Mouse (Mus musculus) heart, embryonic 10.5 days (tissue): ENCODE measurements around the gene Dab2. TPM values are rescaled to one million over a fixed set of nuclear protein-coding genes. Genes with fewer than 3 reads are reported as not detected.

Experiments used
- DNase-seq: peaks from one replicate; pipeline ENCODE4 v3.0.0-alpha.2; 2017; ENCODE audit warnings: low spot score
- H3K27ac ChIP-seq: fragments of 300-500 bp; sonication (generic); 2 replicates; pipeline ENCODE4 v1.5.1; 2016; ENCODE audit warnings: mild to moderate bottlenecking
- H3K27me3 ChIP-seq: fragments of 300-500 bp; sonication (generic); 2 replicates; pipeline ENCODE4 v1.6.1; 2016; ENCODE audit warnings: mild to moderate bottlenecking; ENCODE audit not compliant: poor library complexity, insufficient read depth, severe bottlenecking
- H3K36me3 ChIP-seq: fragments of 300-500 bp; sonication (generic); 2 replicates; pipeline ENCODE4 v1.6.1; 2016; ENCODE audit warnings: mild to moderate bottlenecking, moderate library complexity
- H3K4me1 ChIP-seq: fragments of 300-500 bp; sonication (generic); 2 replicates; pipeline ENCODE4 v1.6.1; 2016; ENCODE audit warnings: mild to moderate bottlenecking
- H3K4me3 ChIP-seq: fragments of 300-500 bp; sonication (generic); 2 replicates; pipeline ENCODE4 v1.5.1; 2016; ENCODE audit warnings: mild to moderate bottlenecking, moderate library complexity
- H3K9me3 ChIP-seq: fragments of 300-500 bp; sonication (generic); 2 replicates; pipeline ENCODE4 v1.6.1; 2016; ENCODE audit warnings: mild to moderate bottlenecking, moderate library complexity
- WGBS: fragments of 180-500 bp; shearing (Covaris S2); methylation state at CpG from one replicate; pipeline ENCODE4 v1.1.7; 2016; 5-methylcytosine and 5-hydroxymethylcytosine counted together
- polyA plus RNA-seq: library from polyadenylated mRNA; unstranded; fragments of >200 nt; fragmentation: Nextera tagmentation; extraction: Ambion mirVana; gene quantifications from 2 replicates; pipeline ENCODE4 v1.2.1, GENCODE M21; 2016

Dab2 gene
- polyA plus RNA-seq, 1 experiment from 2014 or later, result 45.7 TPM

DNA sequence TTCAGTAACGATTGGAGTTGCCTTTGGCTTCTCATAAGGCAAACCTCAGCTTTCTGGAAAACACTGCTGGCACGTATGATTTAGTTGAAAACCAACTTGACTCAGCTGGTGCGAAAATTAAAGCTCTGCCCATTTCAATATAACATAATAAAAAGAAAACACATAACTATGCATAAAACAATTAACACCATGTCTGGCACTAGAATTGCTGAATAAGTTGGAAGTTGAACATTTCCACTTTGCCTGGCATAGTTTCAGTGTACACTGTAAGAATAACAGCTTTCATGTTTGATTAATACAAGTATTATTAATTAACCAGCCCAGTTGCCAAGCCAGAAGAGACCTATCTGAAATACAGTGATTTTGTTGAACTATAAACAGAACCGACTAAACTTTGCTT is 2.6 kb downstream of the Dab2 start:
- H3K9me3 ChIP-seq, result no peaks in the 10 kb centered on the region
- no peak overlapping the region for H3K4me3 ChIP-seq
- no peak overlapping the region for H3K27ac ChIP-seq
- WGBS, result 87% methylated on average over 4 of the region's 4 CpGs
- DNase-seq, result no peak
- H3K4me1 ChIP-seq, result no peaks in the 10 kb centered on the region
- no peaks in the 10 kb centered on the region for H3K36me3 ChIP-seq
- H3K27me3 ChIP-seq, result no peaks in the 10 kb centered on the region

- no peak overlapping the region for H3K27ac ChIP-seq
- whole genome bisulfite sequencing, result 69% methylated on average over 2 of the region's 2 CpGs
- no peaks in the 10 kb centered on the region for H3K36me3 ChIP-seq
- DNase-seq, result no peak
- H3K9me3 ChIP-seq, result no peaks in the 10 kb centered on the region
- H3K27me3 ChIP-seq, result no peaks in the 10 kb centered on the region
- no peaks in the 10 kb centered on the region for H3K4me1 ChIP-seq
- no peak overlapping the region for H3K4me3 ChIP-seq
Observed at GRCm38 (mm10) chr15:6303822-6304221, 4.2 kb downstream of the Dab2 start.

- H3K27me3 ChIP-seq, result no peaks in the 10 kb centered on the region
- no peaks in the 10 kb centered on the region for H3K9me3 ChIP-seq
- H3K4me1 ChIP-seq, result no peaks in the 10 kb centered on the region
- 72% methylated on average over 3 of the region's 3 CpGs for WGBS
- DNase-seq, result no peak
- no peak overlapping the region for H3K4me3 ChIP-seq
- no peak overlapping the region for H3K27ac ChIP-seq
- no peaks in the 10 kb centered on the region for H3K36me3 ChIP-seq
Observed at GRCm38 (mm10) chr15:6309633-6310032, 10.0 kb downstream of the Dab2 start.

DNA sequence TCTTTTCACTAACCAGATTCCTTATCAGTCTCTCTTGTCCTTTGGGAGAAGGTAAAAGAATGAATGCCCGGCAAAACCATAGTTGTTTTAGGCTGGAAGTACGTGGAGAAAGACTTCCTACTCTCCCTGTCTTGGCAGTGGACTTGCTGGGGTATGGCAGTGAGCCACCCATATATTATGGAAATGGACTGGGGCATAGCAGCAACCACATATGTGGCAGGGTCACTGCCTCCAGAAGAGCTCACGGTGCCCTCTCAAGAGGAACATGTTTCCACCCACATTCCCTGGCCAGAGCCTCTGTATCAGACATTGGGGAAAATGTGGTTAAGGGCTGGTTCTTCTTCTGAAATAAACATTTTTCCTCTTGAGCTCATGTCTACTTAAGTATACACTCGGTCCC is 10.8 kb downstream of the Dab2 start:
- H3K9me3 ChIP-seq, result no peaks in the 10 kb centered on the region
- no peak overlapping the region for H3K4me3 ChIP-seq
- WGBS, result 61% methylated on average over 4 of the region's 4 CpGs
- no peaks in the 10 kb centered on the region for H3K4me1 ChIP-seq
- H3K36me3 ChIP-seq, result no peaks in the 10 kb centered on the region
- H3K27me3 ChIP-seq, result no peaks in the 10 kb centered on the region
- no peak for DNase-seq
- no peak overlapping the region for H3K27ac ChIP-seq

DNA sequence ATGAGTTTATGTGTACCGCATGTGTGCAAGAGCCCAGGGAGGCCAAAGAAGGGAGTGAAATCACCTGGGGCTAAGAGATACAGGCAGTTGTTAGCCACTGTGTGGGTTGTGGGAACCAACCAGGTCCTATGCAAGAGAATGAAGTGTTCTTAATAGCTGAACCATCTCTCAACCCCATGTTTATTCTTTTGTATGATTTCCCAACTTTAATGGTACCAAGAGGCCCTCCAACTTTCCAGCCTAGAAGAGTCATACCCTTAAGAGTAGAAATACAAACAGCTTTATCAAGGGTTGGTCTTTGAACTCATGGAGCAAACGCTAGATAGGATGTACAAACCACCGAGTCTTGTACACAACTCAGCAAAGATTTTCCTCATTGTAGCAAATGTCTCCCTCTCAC is 12.8 kb downstream of the Dab2 start:
- Histone ChIP-seq H3K27me3 (no peaks in the 10 kb centered on the region), H3K36me3 (no peaks in the 10 kb centered on the region), H3K4me1 (no peaks in the 10 kb centered on the region), H3K4me3 (no peak overlapping the region), H3K9me3 (no peaks in the 10 kb centered on the region), H3K27ac (no peak overlapping the region)
- DNase-seq, result no peak
- WGBS, result 87% methylated on average over 3 of the region's 3 CpGs

- H3K27ac ChIP-seq, result no peak overlapping the region
- WGBS, result 92% methylated on average over 6 of the region's 6 CpGs
Observed at GRCm38 (mm10) chr15:6319352-6319751, 19.8 kb downstream of the Dab2 start.

GRCm38 (mm10) chr15:6320501-6320900 is 20.9 kb downstream of the Dab2 start:
- Histone ChIP-seq H3K9me3 (no peaks in the 10 kb centered on the region), H3K27ac (no peak overlapping the region), H3K36me3 (no peaks in the 10 kb centered on the region), H3K27me3 (no peaks in the 10 kb centered on the region), H3K4me3 (no peak overlapping the region), H3K4me1 (no peaks in the 10 kb centered on the region)
- DNase-seq, result no peak
- 60% methylated on average over 5 of the region's 5 CpGs for WGBS

More at GRCm38 (mm10) chr15:6319352-6319751, 19.8 kb downstream of the Dab2 start:
- Histone ChIP-seq H3K9me3 (no peaks in the 10 kb centered on the region), H3K4me3 (no peak overlapping the region), H3K4me1 (no peaks in the 10 kb centered on the region), H3K36me3 (no peaks in the 10 kb centered on the region), H3K27me3 (no peaks in the 10 kb centered on the region)
- no peak for DNase-seq

GRCm38 (mm10) chr15:6321263-6321662 is 21.7 kb downstream of the Dab2 start:
- no peak overlapping the region for H3K27ac ChIP-seq
- WGBS, result 79% methylated on average over 4 of the region's 4 CpGs
- DNase-seq, result no peak

GRCm38 (mm10) chr15:6322311-6322710 is 22.7 kb downstream of the Dab2 start:
- no peaks in the 10 kb centered on the region for H3K27me3 ChIP-seq
- H3K4me3 ChIP-seq, result no peak overlapping the region
- no peak for DNase-seq
- no peaks in the 10 kb centered on the region for H3K36me3 ChIP-seq
- H3K9me3 ChIP-seq, result no peaks in the 10 kb centered on the region
- H3K27ac ChIP-seq, result no peak overlapping the region
- no peaks in the 10 kb centered on the region for H3K4me1 ChIP-seq
- WGBS, result 65% methylated on average over 5 of the region's 5 CpGs

More at GRCm38 (mm10) chr15:6321263-6321662, 21.7 kb downstream of the Dab2 start:
- H3K27me3 ChIP-seq, result no peaks in the 10 kb centered on the region
- no peaks in the 10 kb centered on the region for H3K4me1 ChIP-seq
- H3K9me3 ChIP-seq, result no peaks in the 10 kb centered on the region
- no peak overlapping the region for H3K4me3 ChIP-seq
- H3K36me3 ChIP-seq, result no peaks in the 10 kb centered on the region

DNA sequence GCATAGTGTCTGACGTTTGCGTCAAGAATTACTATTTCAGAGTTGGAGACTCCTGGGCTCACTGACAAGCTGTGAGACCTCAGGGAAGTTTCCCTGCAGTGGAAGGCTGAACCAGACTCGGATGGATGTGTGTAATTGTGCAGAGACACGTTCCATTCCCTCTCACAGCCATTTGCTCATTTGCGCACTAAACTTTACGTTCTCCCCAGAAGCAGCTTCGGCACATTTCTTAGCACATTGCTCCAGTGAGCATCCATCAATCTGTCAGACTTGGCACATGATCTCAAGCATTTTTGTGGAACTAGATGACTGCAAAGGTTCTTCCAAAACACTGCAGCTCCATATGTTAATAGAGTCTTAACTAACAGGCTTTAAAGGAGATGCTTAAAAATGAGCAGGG is 24.0 kb downstream of the Dab2 start:
- WGBS, result 81% methylated on average over 7 of the region's 7 CpGs
- Histone ChIP-seq H3K36me3 (no peaks in the 10 kb centered on the region), H3K4me1 (no peaks in the 10 kb centered on the region), H3K9me3 (no peaks in the 10 kb centered on the region), H3K27me3 (no peaks in the 10 kb centered on the region), H3K27ac (no peak overlapping the region), H3K4me3 (no peak overlapping the region)
- DNase-seq, result no peak

- no peak overlapping the region for H3K4me3 ChIP-seq
- no peaks in the 10 kb centered on the region for H3K27me3 ChIP-seq
- H3K4me1 ChIP-seq, result no peaks in the 10 kb centered on the region
- no peaks in the 10 kb centered on the region for H3K36me3 ChIP-seq
- 68% methylated on average over 4 of the region's 4 CpGs for WGBS
- H3K27ac ChIP-seq, result no peak overlapping the region
- no peak for DNase-seq
- H3K9me3 ChIP-seq, result no peaks in the 10 kb centered on the region
Observed at GRCm38 (mm10) chr15:6325443-6325842, 25.9 kb downstream of the Dab2 start.

- no peak overlapping the region for H3K4me3 ChIP-seq
- WGBS, result 78% methylated on average over 4 of the region's 4 CpGs
- DNase-seq, result no peak
- no peaks in the 10 kb centered on the region for H3K27me3 ChIP-seq
- H3K27ac ChIP-seq, result no peak overlapping the region
- H3K36me3 ChIP-seq, result no peaks in the 10 kb centered on the region
- H3K9me3 ChIP-seq, result no peaks in the 10 kb centered on the region
- H3K4me1 ChIP-seq, result no peaks in the 10 kb centered on the region
Observed at GRCm38 (mm10) chr15:6326011-6326410, 26.4 kb downstream of the Dab2 start.

GRCm38 (mm10) chr15:6331380-6331779 is 31.8 kb downstream of the Dab2 start:
- H3K27ac ChIP-seq, result no peak overlapping the region
- DNase-seq, result no peak
- WGBS, result 29% methylated on average over 2 of the region's 2 CpGs
- no peaks in the 10 kb centered on the region for H3K36me3 ChIP-seq
- H3K9me3 ChIP-seq, result no peaks in the 10 kb centered on the region
- no peak overlapping the region for H3K4me3 ChIP-seq
- H3K4me1 ChIP-seq, result no peaks in the 10 kb centered on the region
- H3K27me3 ChIP-seq, result no peaks in the 10 kb centered on the region

- 61% methylated on average over 1 of the region's 1 CpGs for WGBS
- H3K4me1 ChIP-seq, result no peaks in the 10 kb centered on the region
- DNase-seq, result no peak
- no peak overlapping the region for H3K4me3 ChIP-seq
- no peak overlapping the region for H3K27ac ChIP-seq
- H3K36me3 ChIP-seq, result no peaks in the 10 kb centered on the region
- no peaks in the 10 kb centered on the region for H3K27me3 ChIP-seq
- no peaks in the 10 kb centered on the region for H3K9me3 ChIP-seq
Observed at GRCm38 (mm10) chr15:6334664-6335206, 35.1 kb downstream of the Dab2 start.
